Mouse (Mus musculus): ENCODE results near the gene Nos2. TPM values are rescaled to one million over a fixed set of nuclear protein-coding genes. Genes with fewer than 3 reads are reported as not detected.
A peak's percentile ranks its signal among the peaks of the same experiment; 100 is the strongest.

Nos2 gene
- 0.85 and 0.93 TPM in 2 replicates for polyA plus RNA-seq (2016; fragmentation: Nextera tagmentation; extraction: Ambion mirVana)

DNA sequence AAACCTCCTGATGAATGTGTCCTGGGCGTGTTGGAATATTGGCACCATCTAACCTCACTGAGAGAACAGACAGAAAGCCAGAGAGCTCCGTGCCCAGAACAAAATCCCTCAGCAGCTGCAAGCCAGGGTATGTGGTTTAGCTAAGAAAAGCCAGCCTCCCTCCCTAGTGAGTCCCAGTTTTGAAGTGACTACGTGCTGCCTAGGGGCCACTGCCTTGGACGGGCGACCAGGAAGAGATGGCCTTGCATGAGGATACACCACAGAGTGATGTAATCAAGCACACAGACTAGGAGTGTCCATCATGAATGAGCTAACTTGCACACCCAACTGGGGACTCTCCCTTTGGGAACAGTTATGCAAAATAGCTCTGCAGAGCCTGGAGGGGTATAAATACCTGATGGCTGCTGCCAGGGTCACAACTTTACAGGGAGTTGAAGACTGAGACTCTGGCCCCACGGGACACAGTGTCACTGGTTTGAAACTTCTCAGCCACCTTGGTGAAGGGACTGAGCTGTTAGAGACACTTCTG, at the start of gene Nos2:
Gene Nos2 (plus strand): TSS at position 377 of the 529 bp plus-strand sequence.
- WGBS: 61% methylated on average over 6 of the region's 6 CpGs
- ATAC-seq (ENCODE audit: low FRiP score, low read depth): no peak

DNA sequence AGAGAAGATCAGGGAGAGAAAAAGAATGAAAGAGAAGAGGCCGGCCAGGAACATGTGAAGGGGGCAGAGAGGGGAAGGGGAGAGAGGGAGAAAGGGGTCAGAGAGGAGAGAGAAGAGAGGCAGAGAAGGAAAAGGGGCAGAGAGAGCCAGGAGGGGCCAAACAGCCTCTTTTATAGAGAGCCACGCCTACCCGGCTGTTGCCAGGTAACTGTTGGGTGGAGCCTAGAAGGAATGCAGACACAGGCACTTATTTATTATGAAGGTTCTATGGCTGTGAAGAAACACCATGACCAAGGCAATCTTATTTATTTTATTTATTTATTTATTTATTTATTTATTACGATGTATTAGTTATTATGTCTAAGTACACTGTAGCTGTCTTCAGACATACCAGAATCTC, 49.7 kb upstream of the Nos2 start:
- no peak overlapping the region for H3K4me3 ChIP-seq
- no peaks in the 10 kb centered on the region for H3K27me3 ChIP-seq
- H3K9me3 ChIP-seq: no peaks in the 10 kb centered on the region
- ATAC-seq (ENCODE audit: low FRiP score, low read depth): no peak
- WGBS: 90% methylated on average over 4 of the region's 4 CpGs
- H3K9ac ChIP-seq (replicated peaks): no peak overlapping the region
- H3K4me2 ChIP-seq (replicated peaks): no peak overlapping the region
- H3K27ac ChIP-seq (replicated peaks): no peak overlapping the region
- H3K4me1 ChIP-seq: no peaks in the 10 kb centered on the region
- no peaks in the 10 kb centered on the region for H3K36me3 ChIP-seq

More for the DNA sequence above, at the start of gene Nos2:
- no peak within 1 kb of the TSS for H3K9ac ChIP-seq (replicated peaks)
- no peak within 1 kb of the TSS for H3K27ac ChIP-seq (replicated peaks)
- no peaks in the 10 kb centered on the region for H3K36me3 ChIP-seq
- H3K27me3 ChIP-seq: peaks cover 25% of the 10 kb centered on the region
- H3K4me1 ChIP-seq: peaks cover 11% of the 10 kb centered on the region
- no peak within 1 kb of the TSS for H3K4me3 ChIP-seq
- H3K4me2 ChIP-seq (replicated peaks): no peak within 1 kb of the TSS
- H3K9me3 ChIP-seq: no peaks in the 10 kb centered on the region

DNA sequence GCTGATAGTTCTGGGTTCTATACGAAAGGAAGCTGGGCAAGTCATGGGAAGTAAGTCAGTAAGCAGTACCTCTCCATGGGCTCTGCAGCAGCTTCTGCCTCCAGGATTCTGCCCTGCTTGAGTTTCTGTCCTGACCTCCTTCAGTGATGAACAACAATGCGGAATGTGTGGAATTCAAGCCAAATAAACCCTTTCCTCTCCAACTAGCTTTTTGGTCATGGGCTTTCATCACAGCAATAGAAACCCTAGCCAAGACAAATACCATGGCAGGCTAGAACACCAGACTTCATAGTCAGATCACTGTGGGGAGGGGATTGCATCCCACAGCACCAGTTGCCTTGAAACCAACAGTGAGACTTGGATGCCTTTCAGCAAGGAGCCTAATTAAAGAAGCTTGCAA, 47.8 kb upstream of the Nos2 start:
- Histone ChIP-seq H3K36me3 (no peaks in the 10 kb centered on the region), H3K4me1 (no peaks in the 10 kb centered on the region), H3K9ac (replicated peaks) (no peak overlapping the region), H3K4me3 (no peak overlapping the region), H3K4me2 (replicated peaks) (no peak overlapping the region), H3K9me3 (no peaks in the 10 kb centered on the region), H3K27me3 (no peaks in the 10 kb centered on the region), H3K27ac (replicated peaks) (no peak overlapping the region)
- no peak for ATAC-seq (ENCODE audit: low FRiP score, low read depth)
- WGBS: 64% methylated on average over 2 of the region's 2 CpGs

- H3K9me3 ChIP-seq: no peaks in the 10 kb centered on the region
- H3K36me3 ChIP-seq: no peaks in the 10 kb centered on the region
- no peak overlapping the region for H3K27ac ChIP-seq (replicated peaks)
- no peak overlapping the region for H3K4me3 ChIP-seq
- no peaks in the 10 kb centered on the region for H3K4me1 ChIP-seq
- 91% methylated on average over 3 of the region's 3 CpGs for WGBS
- ATAC-seq (ENCODE audit: low FRiP score, low read depth): no peak
- H3K27me3 ChIP-seq: no peaks in the 10 kb centered on the region
- H3K4me2 ChIP-seq (replicated peaks): no peak overlapping the region
- H3K9ac ChIP-seq (replicated peaks): no peak overlapping the region
These were observed 40.9 kb upstream of the Nos2 start for GRCm38 (mm10) chr11:78879727-78880126.

- H3K36me3 ChIP-seq: no peaks in the 10 kb centered on the region
- H3K9me3 ChIP-seq: no peaks in the 10 kb centered on the region
- peak overlapping the region; percentile 94 for H3K27ac ChIP-seq (replicated peaks)
- H3K27me3 ChIP-seq: no peaks in the 10 kb centered on the region
- H3K9ac ChIP-seq (replicated peaks): 0 out of 2 replicates have a peak overlapping the region, but pooled peaks have one; percentile 28
- H3K4me3 ChIP-seq: no peak overlapping the region
- WGBS: 0% methylated on average over 1 of the region's 1 CpGs
- peak; percentile 54; the same call in 1 of the 2 replicates for ATAC-seq (ENCODE audit: low FRiP score, low read depth)
- H3K4me1 ChIP-seq: peaks cover 20% of the 10 kb centered on the region
- peak overlapping the region; percentile 25; the same call in 1 of the 2 replicates for H3K4me2 ChIP-seq (replicated peaks)
These were observed 33.9 kb upstream of the Nos2 start for GRCm38 (mm10) chr11:78886693-78887092.

GRCm38 (mm10) chr11:78887102-78887971, 33.2 kb upstream of the Nos2 start:
- Histone ChIP-seq H3K27me3 (no peaks in the 10 kb centered on the region), H3K9me3 (no peaks in the 10 kb centered on the region), H3K4me1 (peaks cover 20% of the 10 kb centered on the region), H3K27ac (replicated peaks) (peak overlapping the region; percentile 94), H3K36me3 (no peaks in the 10 kb centered on the region), H3K9ac (replicated peaks) (no peak overlapping the region; the same call in 1 of the 2 replicates), H3K4me2 (replicated peaks) (peak overlapping the region; percentile 25), H3K4me3 (no peak overlapping the region)
- 15% methylated on average over 9 of the region's 9 CpGs for WGBS
- ATAC-seq (ENCODE audit: low FRiP score, low read depth): peak; percentile 85

DNA sequence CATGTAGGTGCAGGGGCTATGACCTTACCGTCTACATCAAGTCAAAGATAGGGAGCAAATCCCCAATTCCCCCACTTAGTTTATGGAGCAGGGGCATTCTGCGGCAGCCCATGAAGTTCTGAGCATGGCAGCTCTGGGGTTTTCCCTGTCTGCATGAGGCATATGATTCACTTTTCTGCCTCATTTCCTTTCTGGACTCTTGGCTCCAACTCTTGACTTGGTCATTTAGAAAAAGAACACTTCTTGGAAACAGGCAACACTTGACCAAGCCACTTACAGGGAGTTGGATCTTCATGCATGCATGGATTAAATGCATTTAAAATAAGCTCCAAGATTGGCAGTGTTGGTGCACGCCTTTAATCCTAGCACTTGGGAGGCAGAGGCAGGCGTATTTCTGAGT, 31.4 kb upstream of the Nos2 start:
- Histone ChIP-seq H3K4me2 (replicated peaks) (no peak overlapping the region), H3K9ac (replicated peaks) (no peak overlapping the region), H3K4me3 (no peak overlapping the region), H3K27ac (replicated peaks) (no peak overlapping the region), H3K36me3 (no peaks in the 10 kb centered on the region), H3K4me1 (peaks cover 20% of the 10 kb centered on the region), H3K9me3 (no peaks in the 10 kb centered on the region), H3K27me3 (no peaks in the 10 kb centered on the region)
- 96% methylated on average over 4 of the region's 4 CpGs for WGBS
- no peak for ATAC-seq (ENCODE audit: low FRiP score, low read depth)

DNA sequence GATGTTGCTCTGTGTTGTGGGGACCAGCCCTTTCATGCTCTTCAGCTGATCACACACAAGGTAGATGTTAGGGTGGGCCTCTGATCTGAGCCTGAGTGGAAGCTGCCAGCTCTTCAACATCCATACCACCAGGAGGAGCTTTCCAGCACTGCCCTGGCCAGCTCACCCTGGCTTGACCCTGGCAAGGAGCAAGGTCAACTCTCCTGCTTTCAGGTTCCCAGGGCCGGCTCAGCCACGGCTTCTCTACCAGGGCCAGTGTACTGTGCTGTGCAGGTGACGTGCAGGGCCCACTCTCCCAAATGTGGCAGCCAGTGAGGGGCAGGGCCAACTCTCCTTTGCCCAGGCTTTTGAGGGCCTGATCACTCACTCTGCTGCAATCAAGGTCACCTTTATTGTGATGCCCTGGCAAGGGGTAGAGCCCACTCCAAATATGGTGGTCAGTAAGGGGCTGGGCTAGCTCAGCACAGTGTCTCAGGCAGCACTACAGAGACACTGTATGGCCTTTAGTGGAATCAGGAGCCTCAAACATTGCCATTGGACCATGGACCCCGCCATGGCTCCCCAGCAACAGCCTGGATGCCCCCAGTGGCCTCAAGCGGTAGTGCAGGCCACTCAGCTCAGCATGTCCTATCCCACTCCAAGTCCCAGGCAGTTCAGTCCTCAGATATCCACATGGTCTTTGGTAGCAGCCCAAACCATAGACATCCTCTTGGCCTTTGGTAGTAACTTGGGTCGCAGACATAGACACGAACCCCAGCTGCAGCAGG, 24.0 kb upstream of the Nos2 start:
- no peaks in the 10 kb centered on the region for H3K9me3 ChIP-seq
- no peak for ATAC-seq (ENCODE audit: low FRiP score, low read depth)
- WGBS: 72% methylated on average over 7 of the region's 7 CpGs

GRCm38 (mm10) chr11:78915473-78915872, 5.1 kb upstream of the Nos2 start:
- H3K4me3 ChIP-seq: no peak overlapping the region
- WGBS: 86% methylated on average over 6 of the region's 6 CpGs

More for the DNA sequence above, 24.0 kb upstream of the Nos2 start:
- H3K4me2 ChIP-seq (replicated peaks): no peak overlapping the region
- no peak overlapping the region for H3K27ac ChIP-seq (replicated peaks)
- H3K4me3 ChIP-seq: no peak overlapping the region
- H3K9ac ChIP-seq (replicated peaks): no peak overlapping the region
- H3K4me1 ChIP-seq: no peaks in the 10 kb centered on the region
- no peaks in the 10 kb centered on the region for H3K27me3 ChIP-seq
- no peaks in the 10 kb centered on the region for H3K36me3 ChIP-seq

GRCm38 (mm10) chr11:78916410-78916809, 4.2 kb upstream of the Nos2 start:
- WGBS: 95% methylated on average over 1 of the region's 1 CpGs
- ATAC-seq (ENCODE audit: low FRiP score, low read depth): no peak
- Histone ChIP-seq H3K27me3 (no peaks in the 10 kb centered on the region), H3K4me1 (no peaks in the 10 kb centered on the region), H3K9ac (replicated peaks) (no peak overlapping the region), H3K9me3 (no peaks in the 10 kb centered on the region), H3K4me2 (replicated peaks) (no peak overlapping the region), H3K4me3 (no peak overlapping the region), H3K36me3 (no peaks in the 10 kb centered on the region), H3K27ac (replicated peaks) (no peak overlapping the region)

More at GRCm38 (mm10) chr11:78915473-78915872, 5.1 kb upstream of the Nos2 start:
- no peak overlapping the region for H3K9ac ChIP-seq (replicated peaks)
- H3K4me2 ChIP-seq (replicated peaks): no peak overlapping the region
- no peaks in the 10 kb centered on the region for H3K27me3 ChIP-seq
- H3K27ac ChIP-seq (replicated peaks): no peak overlapping the region
- no peak for ATAC-seq (ENCODE audit: low FRiP score, low read depth)
- H3K9me3 ChIP-seq: no peaks in the 10 kb centered on the region
- H3K36me3 ChIP-seq: no peaks in the 10 kb centered on the region
- no peaks in the 10 kb centered on the region for H3K4me1 ChIP-seq

GRCm38 (mm10) chr11:78919745-78920144, 842 bp upstream of the Nos2 start:
- no peak overlapping the region for H3K9ac ChIP-seq (replicated peaks)
- 70% methylated on average over 4 of the region's 4 CpGs for WGBS
- H3K4me1 ChIP-seq: peaks cover 4% of the 10 kb centered on the region; the same call in 1 of the 2 replicates
- no peak overlapping the region for H3K27ac ChIP-seq (replicated peaks)
- no peaks in the 10 kb centered on the region for H3K9me3 ChIP-seq
- peaks cover 18% of the 10 kb centered on the region for H3K27me3 ChIP-seq
- no peaks in the 10 kb centered on the region for H3K36me3 ChIP-seq
- ATAC-seq (ENCODE audit: low FRiP score, low read depth): no peak
- H3K4me2 ChIP-seq (replicated peaks): no peak overlapping the region
- no peak overlapping the region for H3K4me3 ChIP-seq
